Mouse (Mus musculus): ENCODE measurements around the gene Ahnak. TPM values are rescaled to one million over a fixed set of nuclear protein-coding genes. Genes with fewer than 3 reads are reported as not detected.
"Not testable (repeated sequence)": the region's sequence is repeated elsewhere in the genome, so short reads cannot be mapped to it uniquely, and the experiment has no call there.

The Ahnak gene
- polyA plus RNA-seq, 1 experiment from 2014 or later: 22.3 TPM

DNA sequence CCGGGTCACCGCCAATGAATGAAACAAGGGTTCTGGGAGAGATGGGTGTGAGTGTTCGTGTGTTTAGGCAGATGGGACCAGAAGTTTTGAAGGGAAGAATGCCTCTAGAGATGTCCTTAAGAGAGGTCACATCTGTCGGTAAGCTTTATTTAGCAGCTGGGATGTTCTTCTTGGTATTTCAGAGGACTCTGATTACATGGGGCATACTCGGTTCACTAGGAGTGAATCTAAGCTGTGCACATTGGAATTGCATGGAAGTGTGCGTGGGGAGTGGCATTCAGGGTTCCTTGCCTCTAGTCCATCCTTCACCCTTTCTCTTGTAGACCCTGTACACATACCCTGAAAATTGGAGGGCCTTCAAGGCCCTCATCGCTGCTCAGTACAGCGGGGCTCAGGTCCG, 21.2 kb upstream of the Ahnak start:
- DNase-seq (ENCODE audit: low spot score): no peak

DNA sequence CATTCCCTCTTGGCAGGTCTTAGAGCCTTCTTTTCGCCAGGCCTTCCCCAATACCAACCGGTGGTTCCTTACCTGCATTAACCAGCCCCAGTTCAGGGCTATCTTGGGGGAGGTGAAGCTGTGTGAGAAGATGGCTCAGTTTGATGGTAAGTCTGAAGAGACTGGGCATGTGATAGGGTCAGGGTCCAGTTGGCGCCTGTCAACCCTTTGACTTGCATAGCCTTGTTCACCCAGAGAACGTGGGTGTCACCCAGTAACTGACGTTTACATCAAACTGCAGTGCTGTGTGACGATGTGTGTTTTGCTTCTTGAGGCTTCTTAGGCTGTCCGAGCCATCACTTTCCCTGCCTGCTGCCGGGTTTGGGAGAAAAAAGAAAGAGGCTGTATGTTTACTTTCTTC, 16.6 kb upstream of the Ahnak start:
- DNase-seq (ENCODE audit: low spot score): not testable (repeated sequence)

DNA sequence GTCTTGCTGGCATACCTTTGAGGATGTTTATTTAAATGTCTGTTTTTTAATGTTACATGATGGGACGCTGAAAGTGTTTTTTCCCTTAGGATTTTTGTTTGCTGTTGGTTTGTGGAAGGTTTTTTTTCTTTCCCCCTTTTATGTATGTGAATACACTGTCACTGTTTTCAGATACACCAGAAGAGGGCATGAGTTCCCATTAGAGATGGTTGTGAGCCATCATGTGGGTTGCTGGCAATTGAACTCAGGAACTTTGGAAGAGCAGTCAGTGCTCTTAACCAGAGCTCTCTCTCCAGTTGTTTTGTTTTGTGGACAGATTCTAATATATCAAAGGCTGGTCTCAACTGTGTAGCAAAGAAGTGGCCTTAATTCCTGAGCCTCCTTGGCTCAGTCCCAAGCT, 14.4 kb upstream of the Ahnak start:
- no peak for DNase-seq (ENCODE audit: low spot score)

DNA sequence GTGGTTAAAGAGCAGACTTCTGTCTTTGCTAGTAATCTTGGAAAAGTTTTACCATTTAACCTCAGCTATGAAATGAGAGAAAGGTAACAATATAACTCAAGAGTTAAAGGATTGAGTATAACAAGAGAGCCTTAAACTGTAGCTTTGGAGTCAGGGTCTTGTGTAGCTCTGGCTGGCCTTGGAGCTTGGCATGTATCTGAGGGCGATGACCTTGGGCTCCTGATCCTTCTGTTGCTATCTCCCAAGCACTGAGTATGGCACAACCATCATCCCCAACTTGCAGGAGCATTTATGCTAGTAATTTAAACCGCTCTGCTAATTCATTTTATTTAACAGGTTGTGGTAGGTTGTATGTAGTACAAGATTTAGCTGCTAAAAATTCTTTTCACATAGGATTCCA, 13.6 kb upstream of the Ahnak start:
- DNase-seq (ENCODE audit: low spot score): no peak

DNA sequence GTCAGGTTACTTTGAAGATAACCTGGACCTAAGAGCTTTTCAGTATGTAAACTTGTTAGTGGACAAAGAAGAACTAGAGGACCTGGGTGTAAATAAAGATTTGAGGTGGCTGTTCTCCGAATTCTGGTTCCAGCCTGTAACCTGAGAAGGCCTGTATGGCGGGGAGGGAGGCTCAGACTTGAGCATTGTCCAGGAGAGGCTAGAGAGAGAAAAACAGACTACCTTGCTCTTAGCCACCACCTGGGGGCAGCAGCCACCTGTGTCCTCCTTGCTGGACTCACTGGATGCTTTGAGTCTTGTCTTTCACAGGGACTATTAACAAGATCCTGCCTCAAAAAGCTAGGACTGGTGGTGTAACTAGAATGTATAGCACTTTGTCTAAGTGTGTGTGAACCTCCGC, 12.5 kb upstream of the Ahnak start:
- DNase-seq (ENCODE audit: low spot score): peak; percentile 71

DNA sequence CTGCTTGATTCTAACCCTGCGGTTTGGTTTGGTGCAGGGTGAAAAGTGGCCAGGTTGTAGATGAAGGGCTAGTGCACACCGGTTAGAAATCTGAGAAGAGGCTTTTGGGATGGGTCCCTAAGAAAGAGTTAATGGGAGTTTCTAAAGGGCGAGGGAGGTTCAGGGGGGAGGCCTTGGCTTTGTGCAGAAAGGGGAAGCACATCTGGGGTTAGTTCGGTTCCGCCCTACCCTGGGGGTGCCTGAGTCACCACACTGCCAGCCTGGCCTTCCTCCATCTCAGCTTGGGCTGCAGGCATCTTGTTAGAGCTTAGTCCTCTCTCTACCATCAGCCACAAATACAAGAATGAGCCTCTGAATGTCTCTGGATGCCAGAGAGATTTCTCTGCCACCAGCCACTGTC, 8.3 kb upstream of the Ahnak start:
- DNase-seq (ENCODE audit: low spot score): no peak

DNA sequence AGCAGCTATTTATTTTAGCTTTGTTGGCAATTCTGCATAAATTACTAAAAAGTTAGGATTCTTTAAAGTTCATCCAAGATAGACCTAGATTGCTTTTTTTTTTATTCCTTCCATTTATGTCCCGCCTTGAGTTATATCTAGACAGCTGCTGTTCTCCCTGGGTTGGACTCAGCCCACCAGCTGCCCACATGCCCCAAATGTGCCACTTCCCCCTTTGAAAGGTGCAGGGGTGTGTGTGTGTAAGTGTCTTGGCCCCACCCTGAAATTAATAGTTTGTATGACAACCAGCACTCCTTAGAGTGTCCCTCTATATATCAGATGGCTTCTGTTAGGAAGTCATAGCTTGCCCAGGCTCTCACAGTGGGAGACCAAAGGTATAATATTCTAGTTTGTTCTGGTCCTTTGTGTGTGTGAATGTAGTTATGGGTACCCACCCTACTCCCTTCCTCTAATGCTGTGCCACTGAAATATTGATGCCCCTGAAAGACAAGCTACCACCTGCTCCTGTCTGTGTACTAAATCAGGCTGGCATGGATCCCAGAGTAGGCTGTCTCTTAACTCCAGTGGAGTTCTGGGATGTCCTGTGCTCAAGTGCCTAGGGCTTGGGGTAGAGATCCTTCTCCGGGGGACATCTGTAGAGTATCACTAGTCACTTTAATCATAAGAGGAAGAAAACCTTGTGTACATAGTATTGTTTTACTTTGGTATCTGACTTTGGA, 7.5 kb upstream of the Ahnak start:
- DNase-seq (ENCODE audit: low spot score): no peak

DNA sequence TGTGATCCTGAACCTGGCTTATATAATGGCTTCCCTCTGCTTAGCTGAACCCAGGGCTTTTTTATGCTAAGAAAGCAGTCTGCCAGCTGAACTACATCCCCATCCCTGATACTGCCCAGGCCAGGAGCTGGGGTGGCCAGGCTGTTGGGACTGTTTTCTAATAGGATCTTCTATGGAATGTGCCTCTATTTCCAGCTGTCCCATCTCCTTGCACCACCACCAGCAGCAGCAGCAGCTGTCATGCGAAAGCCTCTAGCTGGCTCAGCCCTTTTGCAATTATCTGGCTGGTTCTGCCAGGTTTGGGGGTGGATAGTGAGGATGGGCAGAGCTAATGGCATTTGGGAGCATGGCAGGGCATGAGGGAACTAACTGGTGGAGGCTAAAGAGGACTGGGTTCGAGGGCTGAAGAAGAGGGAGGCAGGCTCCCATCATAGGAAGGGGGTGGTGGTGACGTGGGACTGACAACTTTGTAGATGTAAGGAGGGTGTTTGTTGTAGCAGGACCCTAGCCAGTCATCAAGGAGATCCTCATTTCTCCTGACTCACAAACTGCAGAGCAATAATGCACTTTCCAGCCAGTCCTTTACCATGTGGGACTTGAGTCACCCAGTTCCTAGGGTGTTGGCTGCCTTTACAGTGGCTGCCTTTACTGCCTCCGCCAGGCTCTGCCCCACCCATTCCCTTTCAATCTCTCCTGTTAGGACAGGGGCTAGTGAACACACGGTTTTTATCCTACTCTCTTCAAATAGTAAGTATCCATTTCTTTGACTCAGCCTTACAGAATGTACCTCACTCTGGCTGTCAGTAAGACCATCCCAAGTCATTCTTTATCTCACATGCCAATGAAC, 6.6 kb upstream of the Ahnak start:
- DNase-seq (ENCODE audit: low spot score): no peak

DNA sequence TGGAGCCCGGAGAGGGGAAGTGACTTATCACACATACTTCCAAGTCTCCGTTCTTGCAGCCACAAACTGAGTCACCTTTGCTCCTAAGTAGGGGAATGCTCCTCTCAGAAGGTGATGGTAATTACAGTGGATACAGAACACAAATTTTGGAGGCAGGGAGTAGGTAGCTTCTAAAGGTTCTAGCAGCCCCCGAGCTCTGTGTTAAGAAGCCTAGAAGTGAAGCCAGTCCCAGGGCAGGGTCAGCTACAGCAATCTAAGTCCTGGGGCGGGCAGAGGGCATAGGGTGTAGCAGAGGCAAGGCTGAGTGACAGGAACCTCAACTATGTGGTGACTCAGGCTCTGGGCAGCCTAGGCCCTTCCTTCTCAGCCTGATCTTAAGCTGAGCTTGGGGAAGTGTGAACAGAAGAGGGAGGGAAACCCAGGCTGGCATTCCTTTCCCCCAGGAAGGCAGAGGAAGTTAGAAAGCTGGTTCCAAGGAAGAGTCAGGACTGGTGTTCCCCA, 5.9 kb upstream of the Ahnak start:
- DNase-seq (ENCODE audit: low spot score): no peak

DNA sequence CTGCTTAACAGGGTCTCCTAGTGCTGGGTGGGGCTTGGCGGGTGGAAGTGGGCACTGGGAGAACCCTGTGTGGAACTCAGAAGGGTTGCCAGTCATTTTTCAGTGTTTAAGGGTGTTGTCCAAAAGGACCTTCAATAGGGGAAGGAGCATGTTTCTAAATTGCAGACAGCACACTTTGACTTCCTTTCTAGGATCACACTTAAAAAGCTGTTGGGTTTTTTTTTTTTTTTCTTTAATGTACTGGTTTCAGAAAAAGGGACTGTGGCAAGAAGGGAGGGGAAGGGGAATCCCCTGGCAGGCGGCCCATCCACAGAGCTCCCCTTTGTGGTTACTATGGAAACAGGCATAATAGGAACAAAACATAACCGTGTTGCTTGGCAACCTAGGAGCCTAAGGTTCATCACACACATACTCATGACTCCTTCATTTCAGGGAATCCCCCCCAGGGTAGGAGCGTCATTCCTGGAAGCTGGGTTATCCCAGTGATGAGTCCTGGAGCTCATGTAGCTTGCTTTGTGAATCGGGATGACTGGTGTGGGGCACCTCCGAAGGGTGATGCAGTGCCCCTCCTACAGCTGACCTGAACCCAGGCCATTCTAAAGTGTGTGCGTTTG, 4.7 kb upstream of the Ahnak start:
- DNase-seq (ENCODE audit: low spot score): peak; percentile 72

DNA sequence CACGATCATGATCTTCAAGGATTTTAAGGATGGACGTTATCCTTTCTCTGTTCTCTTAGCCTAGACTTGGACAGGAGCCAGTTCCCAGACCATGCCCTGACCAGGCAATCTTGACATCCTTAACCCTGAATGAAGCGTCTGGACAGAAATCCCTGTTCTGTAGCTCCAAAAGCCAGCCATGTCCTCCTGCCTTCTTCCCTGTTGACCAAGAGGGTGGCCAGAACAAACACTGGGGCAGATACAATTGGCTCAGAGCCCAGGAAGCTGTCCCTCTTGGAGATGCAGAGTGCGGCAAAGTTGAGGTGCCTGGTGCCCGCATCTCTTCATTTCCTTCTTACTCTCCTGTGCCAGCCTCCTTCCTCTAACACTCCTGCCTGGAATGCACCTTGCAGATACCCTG, 3.2 kb upstream of the Ahnak start:
- no peak for DNase-seq (ENCODE audit: low spot score)

DNA sequence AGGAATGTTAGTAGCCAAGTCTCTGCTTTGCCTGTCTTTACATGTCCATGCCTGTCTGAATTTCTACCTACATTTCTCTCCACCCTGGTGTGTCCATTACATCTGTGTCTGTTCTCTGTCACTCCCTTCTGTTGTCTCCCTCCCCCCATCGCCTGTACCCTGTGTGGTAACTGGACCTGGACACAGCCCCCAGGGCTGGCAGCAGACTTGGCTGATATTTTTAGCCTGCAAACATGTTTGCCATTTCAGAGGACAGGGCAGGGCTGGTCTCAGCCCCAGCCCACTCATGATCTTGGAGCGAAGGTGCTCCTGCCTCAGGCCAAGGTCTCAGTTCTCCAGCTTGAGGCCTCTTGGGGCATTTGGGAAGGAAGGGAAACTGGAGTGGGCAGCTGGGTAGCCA, 1.3 kb upstream of the Ahnak start:
- DNase-seq (ENCODE audit: low spot score): no peak

DNA sequence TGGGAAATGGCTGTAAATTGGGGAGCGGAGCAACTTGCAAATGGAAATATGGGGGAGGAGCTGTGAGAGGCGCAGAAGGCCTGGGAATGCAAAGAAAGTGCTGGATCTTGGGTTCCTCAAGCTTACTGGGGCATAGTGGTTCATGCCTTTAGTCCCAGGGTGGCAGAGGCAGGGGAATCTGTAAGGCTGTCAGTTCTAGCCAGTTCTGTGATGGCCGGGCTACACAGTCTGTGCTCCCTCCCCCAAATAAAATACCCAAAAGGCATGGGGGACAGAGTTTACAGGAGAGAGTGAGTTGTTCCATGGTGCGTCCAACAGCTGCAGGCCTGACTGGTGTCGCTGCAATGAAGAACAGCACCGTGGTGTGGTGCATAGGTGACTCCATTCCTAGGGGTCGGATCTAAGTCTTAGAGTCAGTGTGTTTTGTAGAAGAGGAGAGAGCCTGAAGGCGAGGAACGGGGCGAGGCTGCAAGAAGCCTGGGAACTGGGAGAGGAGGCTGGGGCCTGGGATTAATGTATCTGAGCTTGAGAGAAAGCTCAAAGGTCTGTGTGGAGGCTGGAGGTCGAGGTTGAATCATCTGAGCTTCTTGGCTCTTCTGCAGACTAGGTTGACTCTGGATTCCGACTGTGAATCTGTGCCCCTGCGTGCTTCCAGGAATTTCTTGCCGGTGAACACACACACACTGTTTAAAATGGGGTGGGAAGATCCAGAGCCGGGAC, 578 bp upstream of the Ahnak start:
- no peak for DNase-seq (ENCODE audit: low spot score)

DNA sequence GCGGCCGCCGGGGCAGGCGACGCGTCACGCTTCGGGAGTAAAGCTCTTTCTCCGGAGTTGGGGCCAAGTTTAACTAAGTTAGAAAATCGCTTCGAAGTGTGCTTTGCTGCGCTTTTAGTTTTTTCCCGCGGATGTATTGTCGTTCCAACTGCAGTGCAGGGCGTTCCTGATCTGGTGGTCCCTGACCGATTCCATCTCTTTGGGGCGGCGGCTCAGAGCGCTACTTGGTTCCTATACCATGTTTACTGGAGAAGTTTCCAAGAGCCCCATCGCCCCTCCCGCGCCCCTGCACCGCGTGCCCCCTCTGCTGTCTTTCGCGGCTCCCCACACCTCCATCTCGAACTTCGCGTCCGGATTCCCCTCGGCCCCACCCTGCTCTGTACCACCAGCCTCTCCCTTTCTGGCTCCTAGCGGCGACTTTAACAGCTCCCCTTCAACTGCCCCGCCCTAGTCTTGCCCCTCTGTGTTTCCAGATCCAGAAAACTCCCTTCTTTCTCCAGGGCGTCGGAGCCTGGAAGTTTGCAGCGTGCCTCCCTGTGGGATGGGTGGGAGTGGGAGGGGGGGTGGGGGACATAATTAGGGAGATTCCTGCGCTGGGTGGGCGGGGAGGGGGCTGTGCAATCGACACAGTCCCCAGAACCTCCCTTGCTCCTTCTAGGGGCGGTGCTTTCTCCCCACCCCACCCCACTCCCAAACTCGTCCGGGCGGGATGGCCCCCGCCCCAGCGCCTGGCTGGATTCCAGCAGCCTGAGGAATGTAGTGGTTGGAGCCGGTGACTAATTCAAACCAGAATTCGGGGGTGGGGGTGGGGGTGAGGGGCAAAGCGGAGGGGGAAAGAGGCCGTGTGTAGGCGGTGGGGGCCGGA, 715 bp downstream of the Ahnak start:
- peak; percentile 51 for DNase-seq (ENCODE audit: low spot score)

DNA sequence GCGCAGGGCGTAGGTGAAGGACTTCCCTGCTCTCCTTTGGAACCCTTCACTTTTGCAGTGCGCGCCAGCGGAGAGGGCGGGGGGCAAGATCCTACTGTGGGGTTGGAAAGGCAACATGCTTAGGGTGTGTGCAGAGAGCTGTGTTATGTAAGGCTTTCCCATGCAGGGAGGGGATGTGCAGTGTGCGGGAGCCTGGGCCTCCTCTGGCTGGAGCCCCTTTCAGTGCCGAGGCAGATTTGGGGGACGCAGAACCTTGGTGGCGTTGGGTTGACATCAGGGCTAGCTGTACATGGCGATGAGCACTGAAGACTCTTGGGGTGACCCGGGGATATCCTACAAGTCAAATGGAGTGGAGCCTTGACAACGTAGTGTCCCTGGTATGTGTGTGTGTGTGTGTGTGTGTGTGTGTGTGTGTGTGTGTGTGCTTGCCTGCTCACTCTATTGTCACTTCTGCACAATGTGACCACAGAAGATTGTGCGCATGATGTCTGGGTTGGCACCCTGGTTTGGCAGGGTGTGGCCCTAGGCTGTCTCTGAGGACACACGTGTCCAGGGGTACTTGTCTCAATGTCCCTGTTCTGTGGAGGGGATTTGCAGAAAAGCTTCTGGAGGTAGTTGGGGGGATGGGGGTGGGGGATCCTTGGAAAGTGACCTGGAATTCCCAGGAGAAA, 1.5 kb downstream of the Ahnak start:
- DNase-seq (ENCODE audit: low spot score): no peak

DNA sequence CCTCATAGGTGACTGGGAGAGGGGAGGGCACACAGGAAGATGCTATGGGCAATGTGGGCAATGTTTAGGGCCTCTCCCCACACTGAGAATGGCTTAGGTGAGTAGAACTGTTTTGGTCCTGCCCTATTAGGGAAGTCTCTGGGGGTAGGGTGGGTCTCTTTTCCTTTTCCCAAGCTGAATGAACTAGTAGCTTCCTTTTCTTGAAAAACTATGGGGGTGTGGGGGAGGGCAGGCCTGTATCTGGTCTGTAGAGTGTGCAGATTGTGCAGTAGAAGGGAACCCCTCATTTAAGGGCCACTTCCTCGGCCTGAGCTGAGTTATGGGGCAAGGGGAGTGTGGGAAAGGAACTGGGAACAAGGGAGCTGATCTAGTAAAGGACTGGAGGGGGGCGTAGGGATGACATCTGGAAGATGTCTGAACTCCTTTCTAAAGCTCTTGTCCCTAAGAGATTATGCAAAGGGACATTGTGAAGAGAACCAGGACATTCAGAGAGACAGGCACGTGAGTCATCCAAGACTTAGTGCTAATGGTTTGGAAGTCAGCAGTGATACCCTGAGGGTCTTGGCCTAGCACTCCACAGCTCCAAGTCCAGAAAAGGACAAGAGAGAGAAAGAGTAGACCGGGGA, 2.3 kb downstream of the Ahnak start:
- no peak for DNase-seq (ENCODE audit: low spot score)

DNA sequence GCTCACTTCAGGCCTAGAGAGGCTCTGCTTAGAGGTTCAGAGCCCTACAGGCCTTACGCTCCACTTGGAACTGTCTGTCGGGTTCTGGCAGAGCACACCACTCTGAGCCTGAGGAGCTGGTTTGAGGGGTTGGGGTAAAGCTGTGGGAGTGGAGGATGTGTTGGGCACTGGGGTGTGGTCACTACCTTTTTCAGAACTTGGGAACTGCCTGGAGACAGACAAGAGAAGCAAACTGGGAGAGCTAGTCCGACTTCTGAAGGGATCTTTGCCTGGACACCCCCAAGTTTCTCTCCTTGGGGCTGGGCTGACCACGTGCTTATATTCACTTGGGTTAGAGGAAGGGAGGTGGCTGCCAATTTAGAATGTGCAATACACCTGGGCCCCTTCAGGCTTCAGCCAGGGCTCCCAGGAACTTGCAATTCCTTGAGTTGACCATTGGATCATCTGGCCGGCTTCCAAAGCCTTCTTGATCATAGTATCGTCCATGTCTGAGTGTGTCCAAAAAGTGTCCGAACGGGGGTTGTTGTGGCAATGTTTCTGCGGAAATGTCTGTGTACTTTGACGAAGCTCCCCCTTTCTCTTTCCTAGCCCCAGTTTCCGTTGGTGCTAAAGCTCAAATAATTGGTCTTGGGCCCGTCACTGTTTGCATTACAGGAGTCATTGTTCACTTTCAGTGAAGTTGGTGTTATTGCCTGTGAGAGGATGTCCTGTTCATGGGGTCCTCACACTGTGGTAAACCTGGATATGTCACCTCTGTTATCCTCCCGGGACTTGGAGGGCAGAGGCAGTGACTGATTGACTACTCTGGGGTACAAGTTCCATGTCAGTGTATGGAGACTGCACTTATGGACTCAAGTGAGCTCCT, 3.0 kb downstream of the Ahnak start:
- no peak for DNase-seq (ENCODE audit: low spot score)

DNA sequence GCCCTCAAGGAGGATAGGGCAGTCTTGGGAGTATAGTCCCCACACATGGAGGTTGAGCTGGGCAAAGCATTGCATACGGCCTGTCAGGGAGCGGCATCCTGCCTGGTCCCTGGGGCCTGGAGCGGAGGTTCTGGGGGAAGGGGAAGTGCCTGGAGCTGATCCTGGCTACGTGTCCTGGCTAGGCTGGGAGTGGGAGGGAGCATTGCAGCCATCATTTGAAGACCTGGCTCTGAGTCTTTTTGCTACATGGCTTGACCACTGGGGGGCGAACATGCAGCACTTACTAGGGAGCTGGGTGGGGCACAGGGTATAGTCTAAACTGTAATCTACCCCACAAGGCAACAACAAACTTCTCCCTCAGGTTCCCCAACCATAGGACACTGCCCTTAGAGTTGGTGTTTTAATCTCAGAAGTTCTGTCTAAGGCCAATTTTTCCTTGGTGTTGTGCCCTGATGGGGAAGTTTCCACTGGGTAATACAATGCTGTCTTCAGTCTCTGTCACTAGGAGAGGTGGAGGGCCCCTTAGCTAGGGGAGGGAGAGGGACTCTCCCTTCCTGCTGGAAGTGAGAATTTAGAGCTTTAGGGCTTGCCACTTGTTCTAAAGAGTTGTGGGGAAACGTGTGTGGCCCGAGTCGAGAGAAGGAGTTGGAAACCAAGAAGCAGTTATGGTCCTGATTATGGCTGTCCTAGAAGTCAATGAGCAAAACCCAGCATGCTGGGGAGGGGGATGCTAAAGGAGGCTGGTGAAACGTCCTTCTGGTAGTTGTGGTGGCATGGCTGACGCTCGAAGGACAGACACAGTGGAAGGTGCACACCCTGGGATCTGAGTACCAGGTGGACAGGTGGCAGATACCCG, 3.9 kb downstream of the Ahnak start:
- peak; percentile 87 for DNase-seq (ENCODE audit: low spot score)

Data from thymus, postnatal 0 days (tissue).